Mouse (Mus musculus): Measurements from ENCODE around the gene Samd8. TPM values are rescaled to one million over a fixed set of nuclear protein-coding genes. Genes with fewer than 3 reads are reported as not detected.

Gene Samd8
- polyA plus RNA-seq, 1 experiment from 2014 or later, result 12.5 TPM

GRCm38 (mm10) chr14:21744169-21744568 lies 6.2 kb upstream of the Samd8 start:
- H3K27ac ChIP-seq (ENCODE audit: low read length), result no peak overlapping the region
- H3K4me1 ChIP-seq (ENCODE audit: control insufficient read depth, insufficient read depth, low read length), result no peaks in the 10 kb centered on the region
- 78% methylated on average over 1 of the region's 1 CpGs for WGBS
- H3K4me3 ChIP-seq (ENCODE audit: low read length), result no peak overlapping the region
- no peaks in the 10 kb centered on the region for H3K36me3 ChIP-seq (ENCODE audit: control insufficient read depth, insufficient read depth, low read length)
- ATAC-seq, result no peak
- H3K4me2 ChIP-seq (ENCODE audit: low read depth, low read length), result no peak overlapping the region
- no peak overlapping the region for H3K9ac ChIP-seq (ENCODE audit: low read depth, low read length)
- no peaks in the 10 kb centered on the region for H3K27me3 ChIP-seq (replicated peaks; ENCODE audit: control insufficient read depth, insufficient read depth, low read length)
- no peaks in the 10 kb centered on the region for H3K9me3 ChIP-seq (ENCODE audit: control insufficient read depth, low read length)

GRCm38 (mm10) chr14:21745149-21745548 lies 5.2 kb upstream of the Samd8 start:
- WGBS, result 70% methylated on average over 5 of the region's 5 CpGs
- H3K9ac ChIP-seq (ENCODE audit: low read depth, low read length), result no peak overlapping the region
- no peak overlapping the region for H3K27ac ChIP-seq (ENCODE audit: low read length)
- no peak overlapping the region for H3K4me2 ChIP-seq (ENCODE audit: low read depth, low read length)
- 0 out of 2 replicates have a peak, but pooled peaks cover 3% of the 10 kb centered on the region for H3K4me1 ChIP-seq (ENCODE audit: control insufficient read depth, insufficient read depth, low read length)
- no peaks in the 10 kb centered on the region for H3K9me3 ChIP-seq (ENCODE audit: control insufficient read depth, low read length)
- H3K27me3 ChIP-seq (replicated peaks; ENCODE audit: control insufficient read depth, insufficient read depth, low read length), result no peaks in the 10 kb centered on the region
- H3K4me3 ChIP-seq (ENCODE audit: low read length), result no peak overlapping the region
- no peaks in the 10 kb centered on the region for H3K36me3 ChIP-seq (ENCODE audit: control insufficient read depth, insufficient read depth, low read length)
- ATAC-seq, result no peak

DNA sequence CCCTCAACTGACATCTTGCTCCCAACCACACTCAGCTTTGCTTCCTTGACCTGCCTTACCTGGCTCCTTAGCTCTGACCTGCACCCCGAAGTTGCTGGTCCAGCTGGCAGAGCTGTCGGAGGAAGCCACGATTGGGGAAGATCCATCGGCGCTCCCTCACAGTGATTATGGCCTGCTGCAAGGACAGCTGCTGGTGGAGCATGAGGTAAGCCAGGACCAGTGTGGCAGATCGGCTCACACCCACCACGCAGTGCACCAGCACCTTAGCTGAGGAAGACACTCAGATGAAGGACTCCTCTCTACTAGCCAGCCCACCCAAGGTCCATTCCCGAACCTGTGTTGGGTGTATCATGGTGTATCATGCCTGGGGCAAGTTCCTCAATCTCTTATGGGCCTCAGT lies 4.1 kb upstream of the Samd8 start:
- no peaks in the 10 kb centered on the region for H3K36me3 ChIP-seq (ENCODE audit: control insufficient read depth, insufficient read depth, low read length)
- H3K9ac ChIP-seq (ENCODE audit: low read depth, low read length), result no peak overlapping the region
- no peak overlapping the region for H3K4me3 ChIP-seq (ENCODE audit: low read length)
- no peak overlapping the region for H3K27ac ChIP-seq (ENCODE audit: low read length)
- H3K27me3 ChIP-seq (replicated peaks; ENCODE audit: control insufficient read depth, insufficient read depth, low read length), result no peaks in the 10 kb centered on the region
- H3K4me2 ChIP-seq (ENCODE audit: low read depth, low read length), result no peak overlapping the region
- WGBS, result 86% methylated on average over 8 of the region's 8 CpGs
- ATAC-seq, result no peak
- H3K9me3 ChIP-seq (ENCODE audit: control insufficient read depth, low read length), result no peaks in the 10 kb centered on the region
- H3K4me1 ChIP-seq (ENCODE audit: control insufficient read depth, insufficient read depth, low read length), result 0 out of 2 replicates have a peak, but pooled peaks cover 3% of the 10 kb centered on the region

- Histone ChIP-seq H3K27me3 (replicated peaks; ENCODE audit: control insufficient read depth, insufficient read depth, low read length) (no peaks in the 10 kb centered on the region), H3K4me1 (ENCODE audit: control insufficient read depth, insufficient read depth, low read length) (peaks cover 6% of the 10 kb centered on the region), H3K4me3 (ENCODE audit: low read length) (no peak overlapping the region), H3K4me2 (ENCODE audit: low read depth, low read length) (no peak overlapping the region), H3K36me3 (ENCODE audit: control insufficient read depth, insufficient read depth, low read length) (no peaks in the 10 kb centered on the region), H3K9ac (ENCODE audit: low read depth, low read length) (no peak overlapping the region), H3K27ac (ENCODE audit: low read length) (no peak overlapping the region), H3K9me3 (ENCODE audit: control insufficient read depth, low read length) (no peaks in the 10 kb centered on the region)
- 81% methylated on average over 2 of the region's 2 CpGs for WGBS
- ATAC-seq, result no peak
These were observed 3.5 kb upstream of the Samd8 start for GRCm38 (mm10) chr14:21746846-21747245.

DNA sequence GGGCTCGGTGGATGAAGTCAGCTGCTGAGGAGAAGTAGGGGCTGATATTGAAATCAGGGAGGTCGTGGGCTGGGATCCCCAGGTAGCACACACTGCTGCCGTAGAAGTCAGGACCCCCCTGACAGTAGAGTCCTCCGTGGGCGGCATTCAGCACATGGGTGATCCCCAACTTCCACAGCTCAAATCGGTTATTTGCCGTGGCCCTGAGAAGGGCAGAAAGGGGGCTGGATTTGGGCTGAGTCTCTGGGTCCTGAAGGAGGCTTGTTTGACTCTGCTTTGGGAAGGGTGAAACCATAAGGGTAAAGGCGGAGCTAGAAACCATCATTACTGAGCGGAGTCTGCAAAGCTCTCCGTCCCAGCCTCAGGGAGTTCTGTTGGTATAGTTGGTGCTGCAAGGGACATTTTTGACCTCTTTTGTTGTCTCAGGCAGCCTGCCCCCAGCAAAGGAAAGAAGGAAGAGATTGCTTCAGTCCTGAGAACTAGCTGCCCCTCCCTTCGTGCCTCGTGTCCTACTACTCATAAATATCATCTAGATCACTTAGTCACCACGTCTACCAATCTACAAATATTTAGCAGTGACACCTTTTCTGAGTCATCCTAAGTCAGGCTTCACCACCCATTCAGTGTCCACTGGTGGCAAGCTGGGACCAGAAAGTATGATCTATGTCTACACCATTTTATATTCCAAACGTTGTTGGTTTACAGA lies 2.7 kb upstream of the Samd8 start:
- 71% methylated on average over 14 of the region's 14 CpGs for WGBS
- Histone ChIP-seq H3K4me1 (ENCODE audit: control insufficient read depth, insufficient read depth, low read length) (peaks cover 9% of the 10 kb centered on the region), H3K4me2 (ENCODE audit: low read depth, low read length) (no peak overlapping the region), H3K9ac (ENCODE audit: low read depth, low read length) (no peak overlapping the region), H3K27me3 (replicated peaks; ENCODE audit: control insufficient read depth, insufficient read depth, low read length) (no peaks in the 10 kb centered on the region), H3K36me3 (ENCODE audit: control insufficient read depth, insufficient read depth, low read length) (no peaks in the 10 kb centered on the region), H3K9me3 (ENCODE audit: control insufficient read depth, low read length) (no peaks in the 10 kb centered on the region), H3K27ac (ENCODE audit: low read length) (no peak overlapping the region), H3K4me3 (ENCODE audit: low read length) (no peak overlapping the region)
- ATAC-seq, result no peak

DNA sequence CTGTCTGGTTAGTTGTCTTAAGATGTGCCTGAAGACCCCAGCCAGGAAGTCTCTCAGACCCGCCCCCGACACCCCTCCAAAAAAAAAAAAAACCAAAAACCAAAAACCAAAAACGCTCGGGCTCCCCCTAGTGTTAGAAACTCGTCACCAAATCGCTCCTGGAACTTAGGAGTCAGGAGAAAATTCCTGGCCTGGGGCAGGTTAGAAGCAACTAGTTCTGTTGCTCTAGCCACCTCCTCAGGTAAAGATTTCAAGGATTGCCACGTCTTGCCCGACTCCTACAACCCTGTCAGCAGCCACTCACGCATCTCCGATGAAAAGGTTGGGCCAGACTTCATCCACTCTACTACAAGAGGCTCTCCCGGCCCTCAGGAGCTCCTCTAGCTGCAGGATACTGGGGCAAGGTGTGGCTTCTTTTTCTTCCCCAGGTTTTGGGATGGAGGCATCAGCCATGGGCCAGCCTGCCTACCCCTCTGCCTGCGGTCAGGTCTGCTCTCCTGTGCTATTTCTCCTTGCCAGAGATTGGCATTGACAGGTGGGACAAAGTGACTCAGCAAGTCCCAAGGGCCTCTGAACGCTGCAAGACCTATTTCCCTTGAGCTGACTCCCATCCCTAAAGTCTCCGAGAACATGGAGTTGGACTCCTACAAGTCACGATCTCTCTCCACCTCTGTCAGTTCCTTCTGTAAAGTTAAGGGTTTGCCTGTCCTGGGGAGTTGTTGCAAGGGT lies 2.0 kb upstream of the Samd8 start:
- ATAC-seq, result no peak
- no peak overlapping the region for H3K4me2 ChIP-seq (ENCODE audit: low read depth, low read length)
- H3K4me3 ChIP-seq (ENCODE audit: low read length), result no peak overlapping the region
- no peak overlapping the region for H3K9ac ChIP-seq (ENCODE audit: low read depth, low read length)
- WGBS, result 37% methylated on average over 15 of the region's 15 CpGs
- H3K9me3 ChIP-seq (ENCODE audit: control insufficient read depth, low read length), result no peaks in the 10 kb centered on the region
- no peaks in the 10 kb centered on the region for H3K27me3 ChIP-seq (replicated peaks; ENCODE audit: control insufficient read depth, insufficient read depth, low read length)
- no peak overlapping the region for H3K27ac ChIP-seq (ENCODE audit: low read length)
- no peaks in the 10 kb centered on the region for H3K36me3 ChIP-seq (ENCODE audit: control insufficient read depth, insufficient read depth, low read length)
- peaks cover 12% of the 10 kb centered on the region for H3K4me1 ChIP-seq (ENCODE audit: control insufficient read depth, insufficient read depth, low read length)

DNA sequence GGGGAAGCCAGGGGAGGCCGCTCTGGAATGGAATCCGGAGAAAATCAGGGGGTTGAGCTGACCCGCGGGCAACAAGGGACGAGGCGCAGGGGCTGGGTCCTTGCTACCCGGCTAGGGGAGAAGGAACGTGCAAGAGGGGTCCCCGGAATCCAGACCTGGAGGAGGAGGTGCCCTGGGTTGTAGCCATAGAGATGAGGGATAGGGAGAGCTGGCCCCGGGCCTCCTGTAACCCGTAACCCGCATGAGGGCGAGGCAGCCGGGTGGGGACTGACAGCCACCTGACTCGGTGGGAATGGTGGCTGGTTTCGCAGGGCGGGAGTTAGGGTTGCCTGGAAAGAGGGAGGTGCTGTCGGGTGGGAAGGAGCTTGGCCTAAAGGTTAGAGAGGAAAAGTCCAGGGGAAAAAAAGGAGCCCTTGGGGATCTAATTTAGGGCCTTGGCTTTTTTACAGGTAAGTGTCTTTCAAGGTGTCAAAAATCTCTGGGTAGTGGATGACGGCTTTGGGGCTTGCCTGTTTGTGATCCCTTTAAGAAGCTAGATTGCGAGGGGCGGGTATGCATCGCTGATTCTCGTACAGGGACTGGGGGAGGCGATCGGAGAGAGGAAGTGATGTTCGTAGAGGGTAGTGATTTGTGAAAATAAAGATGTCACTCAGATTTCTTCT lies 681 bp downstream of the Samd8 start, which contains the start of gene Dusp13:
Dusp13 (minus strand) TSS at position 301 of the 662 bp plus-strand sequence.
- under 1% methylated on average over 26 of the region's 26 CpGs for WGBS
- H3K9me3 ChIP-seq (ENCODE audit: control insufficient read depth, low read length), result no peaks in the 10 kb centered on the region
- H3K9ac ChIP-seq (ENCODE audit: low read depth, low read length), result peak within 1 kb of the TSS; percentile 96
- ATAC-seq, result peak; percentile 86
- H3K27me3 ChIP-seq (replicated peaks; ENCODE audit: control insufficient read depth, insufficient read depth, low read length), result no peaks in the 10 kb centered on the region
- H3K4me1 ChIP-seq (ENCODE audit: control insufficient read depth, insufficient read depth, low read length), result peaks cover 15% of the 10 kb centered on the region
- no peaks in the 10 kb centered on the region for H3K36me3 ChIP-seq (ENCODE audit: control insufficient read depth, insufficient read depth, low read length)
- peak within 1 kb of the TSS; percentile 83 for H3K4me2 ChIP-seq (ENCODE audit: low read depth, low read length)
- peak within 1 kb of the TSS; percentile 91 for H3K27ac ChIP-seq (ENCODE audit: low read length)
- H3K4me3 ChIP-seq (ENCODE audit: low read length), result peak within 1 kb of the TSS; percentile 99

DNA sequence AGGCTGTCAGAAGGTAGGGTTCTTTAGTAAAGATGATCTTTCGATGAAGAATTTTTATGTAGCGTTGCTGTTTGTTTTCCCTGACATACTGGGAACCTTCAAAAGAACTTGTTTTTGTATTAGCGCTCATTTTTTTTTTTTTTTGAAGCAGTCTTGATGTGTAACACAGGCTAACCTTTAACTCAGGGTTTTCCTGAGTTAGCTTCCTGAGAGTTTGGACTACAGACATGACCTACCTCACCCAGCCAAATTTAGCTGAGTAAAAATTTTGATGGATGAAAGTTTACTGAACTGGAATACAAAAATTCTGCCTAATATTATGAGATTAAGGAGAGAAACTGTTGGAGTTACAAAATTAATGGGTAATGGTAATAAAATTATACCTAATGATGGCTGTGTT lies 2.1 kb downstream of the Samd8 start:
- Histone ChIP-seq H3K27me3 (replicated peaks; ENCODE audit: control insufficient read depth, insufficient read depth, low read length) (no peaks in the 10 kb centered on the region), H3K4me1 (ENCODE audit: control insufficient read depth, insufficient read depth, low read length) (peaks cover 15% of the 10 kb centered on the region), H3K4me2 (ENCODE audit: low read depth, low read length) (no peak overlapping the region), H3K9ac (ENCODE audit: low read depth, low read length) (no peak overlapping the region), H3K27ac (ENCODE audit: low read length) (no peak overlapping the region), H3K4me3 (ENCODE audit: low read length) (no peak overlapping the region), H3K36me3 (ENCODE audit: control insufficient read depth, insufficient read depth, low read length) (no peaks in the 10 kb centered on the region), H3K9me3 (ENCODE audit: control insufficient read depth, low read length) (no peaks in the 10 kb centered on the region)
- WGBS, result 92% methylated on average over 3 of the region's 3 CpGs
- no peak for ATAC-seq

DNA sequence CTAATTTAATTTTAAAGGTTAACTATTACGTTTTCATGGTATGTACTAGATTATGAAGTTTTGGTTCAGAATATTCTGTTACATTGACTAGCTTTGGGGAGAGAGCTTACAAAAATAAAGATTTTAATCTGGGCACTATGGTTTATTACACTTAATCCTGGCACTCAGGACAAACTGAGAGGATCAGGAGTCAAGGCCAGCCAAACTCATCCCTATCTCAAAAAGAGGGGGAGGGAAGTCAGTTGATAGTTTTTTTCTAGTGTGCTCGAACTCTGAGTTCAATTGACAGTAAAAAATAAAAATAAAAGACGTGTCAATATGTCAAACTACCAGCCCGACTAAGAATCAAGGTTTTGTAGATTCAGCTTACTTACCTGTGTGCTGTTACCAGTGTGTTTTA lies 3.0 kb downstream of the Samd8 start:
- Histone ChIP-seq H3K4me3 (ENCODE audit: low read length) (no peak overlapping the region), H3K27me3 (replicated peaks; ENCODE audit: control insufficient read depth, insufficient read depth, low read length) (no peaks in the 10 kb centered on the region), H3K4me2 (ENCODE audit: low read depth, low read length) (no peak overlapping the region), H3K27ac (ENCODE audit: low read length) (no peak overlapping the region), H3K4me1 (ENCODE audit: control insufficient read depth, insufficient read depth, low read length) (peaks cover 15% of the 10 kb centered on the region), H3K9ac (ENCODE audit: low read depth, low read length) (no peak overlapping the region), H3K9me3 (ENCODE audit: control insufficient read depth, low read length) (no peaks in the 10 kb centered on the region), H3K36me3 (ENCODE audit: control insufficient read depth, insufficient read depth, low read length) (no peaks in the 10 kb centered on the region)
- WGBS, result 69% methylated on average over 4 of the region's 4 CpGs
- ATAC-seq, result no peak

Measured in intestine, embryonic 16.5 days (tissue).